In the genomic region with DNA sequence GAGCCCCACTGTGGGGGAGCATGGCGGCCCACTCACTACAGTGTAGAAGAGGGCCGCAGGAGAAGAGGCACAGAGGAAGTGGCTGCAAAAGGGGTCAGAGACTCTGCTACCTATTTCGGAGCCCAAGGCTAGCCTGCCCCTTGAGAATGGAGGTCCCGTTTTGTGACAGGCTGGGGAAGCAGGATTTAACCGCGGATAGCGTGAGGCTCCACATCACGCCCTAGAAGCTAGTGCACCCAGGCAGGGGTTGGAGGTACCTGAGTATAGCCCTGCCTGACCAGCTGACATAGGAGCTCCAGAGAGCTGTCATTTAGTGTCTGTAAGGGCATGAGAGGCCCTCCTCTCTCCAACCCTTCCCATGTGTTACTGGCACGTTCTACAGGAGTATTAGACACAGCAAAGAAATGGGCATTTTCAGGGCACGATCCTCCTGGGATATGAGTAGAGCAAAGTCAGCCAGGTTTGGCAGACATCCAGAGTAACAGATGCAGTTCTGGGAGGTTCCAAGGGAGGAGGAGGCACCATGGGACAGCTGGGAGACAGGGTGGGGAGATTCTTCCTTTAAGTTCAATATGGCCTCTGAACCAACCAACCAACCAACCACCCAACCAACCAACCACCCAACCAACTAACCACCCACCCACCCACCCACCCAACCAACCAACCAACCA, we compare ENCODE assay signal across 23 mouse cellular contexts. TPM values are rescaled to one million over a fixed set of nuclear protein-coding genes. Genes with fewer than 3 reads are reported as not detected.
DNase-seq lines count a peak whose midpoint lies in the region; ATAC-seq and TF ChIP-seq lines count a peak whose summit lies in the region.
"Had no signal": no experiment of that assay in that cellular context is flagged by ENCODE, and none has a peak within 500 bp of the region (broad histone marks: within the 10 kb centered on the region; RNA-seq: fewer than 3 reads in every experiment).

No protein-coding gene starts in this region.

- H3K27ac ChIP-seq in intestine, postnatal 0 days (ENCODE audit: low read depth, low read length), result peak overlapping the region; percentile 85
- H3K27ac ChIP-seq: heart, embryonic 13.5 days; hindbrain, embryonic 12.5 days; midbrain, embryonic 12.5 days; neural tube, embryonic 12.5 days had no signal

- peaks cover 41% of the 10 kb centered on the region for H3K4me1 ChIP-seq in intestine, postnatal 0 days (replicated peaks; ENCODE audit: control insufficient read depth, insufficient read depth, low read length)
- H3K4me1 ChIP-seq in lung, adult 2 months (ENCODE audit: control insufficient read depth, insufficient read depth, low read length), result peaks cover 34% of the 10 kb centered on the region
- H3K4me1 ChIP-seq: midbrain, embryonic 12.5 days; neural tube, embryonic 12.5 days had no signal

- H3K4me3 ChIP-seq in intestine, postnatal 0 days (ENCODE audit: low read depth, low read length), result no peak overlapping the region
- H3K4me3 ChIP-seq in lung, adult 2 months (replicated peaks; ENCODE audit: extremely low read depth, low read depth, low read length), result no peak overlapping the region
- H3K4me3 ChIP-seq: heart, embryonic 13.5 days; hindbrain, embryonic 12.5 days; midbrain, embryonic 12.5 days; neural tube, embryonic 12.5 days; stomach, embryonic 15.5 days had no signal

- 0 out of 2 replicates have a peak overlapping the region, but pooled peaks have one; percentile 13 for H3K4me2 ChIP-seq in intestine, postnatal 0 days (replicated peaks; ENCODE audit: low read depth)
- H3K4me2 ChIP-seq: heart, embryonic 13.5 days; hindbrain, embryonic 12.5 days; midbrain, embryonic 12.5 days; neural tube, embryonic 12.5 days; stomach, embryonic 15.5 days had no signal

- H3K9me3 ChIP-seq in intestine, postnatal 0 days (ENCODE audit: control insufficient read depth), result no peaks in the 10 kb centered on the region
- H3K9me3 ChIP-seq: heart, embryonic 13.5 days; hindbrain, embryonic 12.5 days; midbrain, embryonic 12.5 days; neural tube, embryonic 12.5 days; stomach, embryonic 15.5 days had no signal

- H3K27me3 ChIP-seq in intestine, postnatal 0 days (replicated peaks; ENCODE audit: control insufficient read depth, insufficient read depth, low read length), result no peaks in the 10 kb centered on the region
- H3K27me3 ChIP-seq: heart, embryonic 13.5 days; hindbrain, embryonic 12.5 days; midbrain, embryonic 12.5 days; neural tube, embryonic 12.5 days; stomach, embryonic 15.5 days had no signal

- no peak for ATAC-seq in intestine, postnatal 0 days

- no peaks in the 10 kb centered on the region for H3K36me3 ChIP-seq in intestine, postnatal 0 days (ENCODE audit: control insufficient read depth, insufficient read depth)
- H3K36me3 ChIP-seq: heart, embryonic 13.5 days; hindbrain, embryonic 12.5 days; midbrain, embryonic 12.5 days; neural tube, embryonic 12.5 days; stomach, embryonic 15.5 days had no signal

- intact Hi-C loops in left cerebral cortex, postnatal 4 days (cut with DNase I), result no loop called here
- intact Hi-C loops in left cerebral cortex, postnatal 36 days (cut with DNase I), result no loop called here

- no peak for TF ChIP-seq POLR2A in lung, adult 2 months (IDR thresholded peaks at IDR 0.05; ENCODE audit: borderline replicate concordance, extremely low read depth, low read depth, low read length)

- TF ChIP-seq CTCF in intestine, postnatal 0 days (IDR thresholded peaks at IDR 0.05; ENCODE audit: low read depth), result no peak
- TF ChIP-seq CTCF in lung, adult 2 months (IDR thresholded peaks at IDR 0.05; ENCODE audit: insufficient read depth, low read length), result no peak

- WGBS in intestine, postnatal 0 days, result 54% methylated on average over 10 of the region's 10 CpGs
- WGBS in lung, adult 2 months, result 87% methylated on average over 10 of the region's 10 CpGs

- peak; percentile 46 to 60 for DNase-seq in cerebellum, postnatal 10 days
- no peak for DNase-seq in cerebellum, adult 11-12 months
- DNase-seq in left cerebral cortex, postnatal 4 days, result peak; percentile 48
- DNase-seq in left cerebral cortex, postnatal 36 days (ENCODE audit: low spot score in 2 of 2), result no peak
- peak; percentile 45 for DNase-seq in NIH3T3 (ENCODE audit: low read depth)
- no peak for DNase-seq in layer of hippocampus, postnatal 14 days (ENCODE audit: low spot score in 2 of 2)
- DNase-seq in lung, adult 2 months, result no peak
- DNase-seq: adrenal gland, adult 8-10 months; heart, postnatal 14 days; kidney, adult 8-10 months; kidney, postnatal 10 days; lung, postnatal 14 days; retina, postnatal 1 day; thymus, postnatal 25 days had no signal

- H3K9ac ChIP-seq in intestine, postnatal 0 days (ENCODE audit: low read depth, low read length), result no peak overlapping the region
- H3K9ac ChIP-seq: heart, embryonic 13.5 days; hindbrain, embryonic 12.5 days; midbrain, embryonic 12.5 days; neural tube, embryonic 12.5 days; stomach, embryonic 15.5 days had no signal

RNA-seq across cellular contexts. Expression of a gene that starts 25.2 kb away (rescaled TPM):
- not detected for total RNA-seq in left cerebral cortex, postnatal 4 days (2021)
- 1 to 10 TPM in 1 of 2 experiments, under 1 TPM in 1; 0.96 to 1.2 TPM for total RNA-seq in left cerebral cortex, postnatal 36 days (2021)
- polyA plus RNA-seq in intestine, postnatal 0 days (2015; fragmentation: Nextera tagmentation; extraction: Ambion mirVana), result 0.17 and 0.67 TPM in 2 replicates
- total RNA-seq in layer of hippocampus, postnatal 14 days (2021), result under 1 TPM in 1 of 2 experiments, not detected in 1; 0.62 TPM
- polyA plus RNA-seq in lung, adult 2 months (2012; rRNA removed), result 4.6 and 4.7 TPM in 2 replicates
- total RNA-seq: heart, postnatal 14 days; megakaryocyte, adult 5-6 weeks had no signal
- polyA plus RNA-seq: embryonic facial prominence, embryonic 11.5 days; forebrain, embryonic 11.5 days; hindbrain, embryonic 12.5 days; midbrain, embryonic 12.5 days; neural tube, embryonic 12.5 days had no signal

RNA-seq across cellular contexts. Expression of a gene that starts 28.4 kb away (rescaled TPM):
- 1 to 10 TPM; 2.9 to 4.2 TPM for total RNA-seq in left cerebral cortex, postnatal 4 days (2021)
- total RNA-seq in left cerebral cortex, postnatal 36 days (2021), result 1 to 10 TPM; 6.5 to 6.6 TPM
- polyA plus RNA-seq in intestine, postnatal 0 days (2015; fragmentation: Nextera tagmentation; extraction: Ambion mirVana), result 64.3 and 76.1 TPM in 2 replicates
- total RNA-seq in layer of hippocampus, postnatal 14 days (2021), result 1 to 10 TPM; 4.9 to 7.7 TPM
- 130 and 190 TPM in 2 replicates for polyA plus RNA-seq in lung, adult 2 months (2012; rRNA removed)

Comparison
In these comparisons a context has a peak if more than half of its experiments do, and no peak if none do; other contexts are left out.
1. DNase-seq: peak in cerebellum, postnatal 10 days (2 of 2), left cerebral cortex, postnatal 4 days (single experiment) and NIH3T3 (single experiment); none in cerebellum, adult 11-12 months (single experiment), left cerebral cortex, postnatal 36 days (0 of 2), layer of hippocampus, postnatal 14 days (0 of 2) and lung, adult 2 months (single experiment).